Mouse (Mus musculus) ES-E14 (cell line): ENCODE measurements around the gene Zmym4. TPM values are rescaled to one million over a fixed set of nuclear protein-coding genes. Genes with fewer than 3 reads are reported as not detected.
A peak's percentile ranks its signal among the peaks of the same experiment; 100 is the strongest.
"Not testable (repeated sequence)": the region's sequence is repeated elsewhere in the genome, so short reads cannot be mapped to it uniquely, and the experiment has no call there.

Experiments used
- DNase-seq: peaks from one replicate; pipeline ENCODE4 v3.0.0-alpha.2; 2013; ENCODE audit warnings: low read depth, low spot score
- H3K27ac ChIP-seq: 2 replicates; pipeline ENCODE4 v1.5.1; 2012; ENCODE audit warnings: low read depth, mild to moderate bottlenecking, low read length, moderate library complexity, mixed read lengths; ENCODE audit not compliant: poor library complexity, insufficient read depth, severe bottlenecking
- H3K36me3 ChIP-seq: 2 replicates; pipeline ENCODE4 v1.6.1; 2012; ENCODE audit warnings: mild to moderate bottlenecking, low read length, moderate library complexity, mixed read lengths; ENCODE audit not compliant: control insufficient read depth, poor library complexity, insufficient read depth, severe bottlenecking
- H3K4me1 ChIP-seq, 2 experiments: fragments of 150-350 bp in 1 of 2; sonication (generic) in 1 of 2; 2 replicates each; pipeline ENCODE4 v1.6.1; 2012; ENCODE audit warnings: low read length in 2 of 2, mild to moderate bottlenecking in 1 of 2, mixed read lengths in 1 of 2; ENCODE audit not compliant: control insufficient read depth in 2 of 2, insufficient read depth in 2 of 2, poor library complexity in 1 of 2
- H3K4me3 ChIP-seq, 2 experiments: fragments of 150-350 bp in 1 of 2; sonication (generic) in 1 of 2; 2 replicates each; pipeline ENCODE4 v1.5.1; 2012; ENCODE audit warnings: low read length in 2 of 2, low read depth in 1 of 2, mild to moderate bottlenecking in 1 of 2, mixed read lengths in 1 of 2; ENCODE audit not compliant: insufficient read depth in 1 of 2, poor library complexity in 1 of 2, severe bottlenecking in 1 of 2
- H3K9ac ChIP-seq: 2 replicates; pipeline ENCODE4 v1.6.1; 2012; ENCODE audit warnings: low read depth, mild to moderate bottlenecking, low read length, mixed read lengths; ENCODE audit not compliant: poor library complexity, insufficient read depth, severe bottlenecking
- H3K9me3 ChIP-seq: fragments of 150-350 bp; sonication (generic); 2 replicates; pipeline ENCODE4 v1.6.1; 2012; ENCODE audit warnings: low read depth, mild to moderate bottlenecking, low read length; ENCODE audit not compliant: control insufficient read depth, insufficient read depth
- CHD2 ChIP-seq: IDR thresholded peaks from 2 replicates; pipeline ENCODE4 v1.6.1; 2014; ENCODE audit warnings: mild to moderate bottlenecking, low read depth, low read length, inconsistent platforms
- HCFC1 ChIP-seq: IDR thresholded peaks from 2 replicates; pipeline ENCODE4 v1.6.1; 2012; ENCODE audit warnings: low read length, inconsistent platforms, borderline replicate concordance; ENCODE audit not compliant: insufficient read depth
- MAFK ChIP-seq: IDR thresholded peaks from 2 replicates; pipeline ENCODE4 v1.6.1; 2014; ENCODE audit warnings: mild to moderate bottlenecking, low read depth, low read length, inconsistent platforms; ENCODE audit not compliant: insufficient read depth
- ZC3H11A ChIP-seq: IDR thresholded peaks from 2 replicates; pipeline ENCODE4 v1.6.1; 2012; ENCODE audit warnings: low read depth, mild to moderate bottlenecking, inconsistent platforms, low read length, borderline replicate concordance
- ZNF384 ChIP-seq: IDR thresholded peaks from 2 replicates; pipeline ENCODE4 v1.6.1; 2012; ENCODE audit warnings: low read depth, low read length, inconsistent platforms
- in situ Hi-C, 2 experiments: fragments of 600-800 bp; cut with MboI; formaldehyde crosslinking; loops; one replicate each; pipeline ENCODE4 v1.15.1; 2025; ENCODE audit warnings: low sequenced_read_pairs in 2 of 2, inconsistent platforms in 1 of 2; ENCODE audit not compliant: unreplicated experiment in 2 of 2
- total RNA-seq: library from RNA; depleted of rRNA; stranded (reverse); fragments of 300-350 nt; gene quantifications from 2 replicates; pipeline ENCODE4 v1.2.3, GENCODE M21; 2012

Zmym4 gene
- total RNA-seq, 1 experiment: 44.0 TPM

DNA sequence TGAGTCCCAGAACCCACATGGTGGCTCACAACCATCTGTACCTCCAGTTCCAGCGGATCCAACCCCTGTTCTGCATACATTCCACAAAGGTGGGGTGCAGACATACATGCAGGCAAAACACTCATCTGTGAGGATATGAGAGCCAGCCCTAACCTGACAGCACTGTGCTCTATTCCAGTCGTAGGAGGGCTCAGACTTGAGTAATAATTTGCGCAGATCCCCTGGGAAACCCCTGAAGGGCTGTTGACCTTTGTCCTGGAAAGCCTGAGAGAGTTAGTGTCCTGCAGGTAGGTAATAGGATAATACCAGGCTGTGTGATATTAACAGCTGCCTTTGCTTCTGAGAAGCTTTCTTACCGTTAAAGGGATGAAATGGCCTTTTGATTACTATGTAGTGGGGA lies 20.6 kb upstream of the Zmym4 start:
- H3K9ac ChIP-seq: no peak overlapping the region
- H3K36me3 ChIP-seq: no peaks in the 10 kb centered on the region
- TF ChIP-seq ZC3H11A (no peak), HCFC1 (no peak), ZNF384 (no peak), MAFK (no peak), CHD2 (no peak)
- in situ Hi-C loops: no loop called here
- no peak overlapping the region for H3K27ac ChIP-seq
- no peak overlapping the region for H3K4me3 ChIP-seq
- no peaks in the 10 kb centered on the region; a peak in 1 of 4 replicates for H3K4me1 ChIP-seq
- no peak for DNase-seq
- no peaks in the 10 kb centered on the region for H3K9me3 ChIP-seq

- no peak for DNase-seq
- Histone ChIP-seq H3K9ac (no peak overlapping the region), H3K4me3 (no peak overlapping the region), H3K4me1 (peaks cover 0 to 4% of the 10 kb centered on the region in 2 experiments; a peak in 2 of 4 replicates), H3K27ac (no peak overlapping the region), H3K9me3 (no peaks in the 10 kb centered on the region), H3K36me3 (no peaks in the 10 kb centered on the region)
- TF ChIP-seq ZC3H11A (no peak), MAFK (no peak), ZNF384 (no peak), CHD2 (no peak), HCFC1 (no peak)
- in situ Hi-C loops: no loop called here
These were observed 18.8 kb upstream of the Zmym4 start for GRCm38 (mm10) chr4:126986768-126987167.

- H3K36me3 ChIP-seq, H3K9ac ChIP-seq, DNase-seq, H3K4me3 ChIP-seq, in situ Hi-C loops, H3K9me3 ChIP-seq, H3K4me1 ChIP-seq: not testable (repeated sequence)
- peak overlapping the region; percentile 25; the same call in 1 of the 2 replicates for H3K27ac ChIP-seq
- TF ChIP-seq MAFK (peak; percentile 82), ZNF384 (0 out of 2 replicates have a peak, but pooled peaks have one; percentile 11)
These were observed 16.0 kb upstream of the Zmym4 start for GRCm38 (mm10) chr4:126983736-126984525.

DNA sequence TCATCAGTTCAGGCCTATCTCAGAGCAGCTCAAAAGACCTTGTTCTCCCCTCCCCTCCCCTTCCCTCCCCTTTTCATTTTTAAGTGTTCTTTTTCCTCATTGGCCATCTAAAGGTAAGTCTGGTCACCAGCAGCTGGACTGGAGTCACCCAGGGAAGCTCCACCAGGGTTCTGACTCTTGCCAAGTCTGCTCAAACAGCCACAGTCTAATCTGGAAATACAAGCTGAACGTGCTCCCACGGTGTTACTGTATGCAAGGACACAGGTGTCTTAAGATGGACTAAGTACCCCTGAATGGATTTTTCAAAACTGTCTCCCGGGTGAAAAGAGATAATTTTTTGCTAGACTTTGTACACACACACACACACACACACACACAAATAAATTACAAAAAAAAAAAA lies 15.4 kb upstream of the Zmym4 start:
- H3K4me3 ChIP-seq: no peak overlapping the region
- peaks cover 0 to 5% of the 10 kb centered on the region in 2 experiments; a peak in 2 of 4 replicates for H3K4me1 ChIP-seq
- no peaks in the 10 kb centered on the region for H3K9me3 ChIP-seq
- TF ChIP-seq HCFC1 (no peak), ZNF384 (no peak), ZC3H11A (no peak), MAFK (no peak), CHD2 (no peak)
- H3K9ac ChIP-seq: no peak overlapping the region; the same call in 1 of the 2 replicates
- in situ Hi-C loops: no loop called here
- H3K36me3 ChIP-seq: no peaks in the 10 kb centered on the region
- no peak for DNase-seq
- H3K27ac ChIP-seq: peak overlapping the region; percentile 25; the same call in 1 of the 2 replicates
